ENCODE assay signal across 20 mouse cellular contexts in the genomic region with DNA sequence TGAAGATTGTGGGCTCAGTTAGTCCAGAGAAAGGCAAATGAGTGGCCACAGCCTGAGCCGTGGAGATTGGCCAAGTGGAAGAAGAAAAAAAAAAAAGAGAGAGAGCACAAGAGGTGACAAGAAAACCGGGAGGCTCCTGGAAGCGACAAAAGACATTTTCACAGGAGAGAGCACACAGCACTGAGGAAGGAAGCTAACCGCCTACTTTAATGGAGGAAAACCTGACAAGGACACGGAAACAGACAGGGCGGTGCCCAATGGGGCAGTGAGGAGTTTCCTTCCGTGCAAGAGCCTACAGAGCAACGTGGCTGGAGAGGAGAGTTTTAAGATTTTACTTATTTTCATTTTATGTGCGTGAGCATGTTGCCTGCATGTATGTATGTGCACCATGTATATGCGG.
DNase-seq lines count a peak whose midpoint lies in the region; ATAC-seq and TF ChIP-seq lines count a peak whose summit lies in the region.
"Had no signal": no experiment of that assay in that cellular context is flagged by ENCODE, and none has a peak within 500 bp of the region (broad histone marks: within the 10 kb centered on the region; RNA-seq: fewer than 3 reads in every experiment).

No protein-coding gene starts in this region.

- no peak for TF ChIP-seq CTCF in gastrocnemius, adult 2 months (IDR thresholded peaks at IDR 0.05)

- H3K36me3 ChIP-seq in hindbrain, embryonic 12.5 days, result no peaks in the 10 kb centered on the region
- H3K36me3 ChIP-seq: limb, embryonic 13.5 days; liver, embryonic 13.5 days; lung, embryonic 15.5 days; midbrain, embryonic 15.5 days had no signal

- no peak for ATAC-seq in hindbrain, embryonic 12.5 days (ENCODE audit: low FRiP score)
- ATAC-seq: midbrain, embryonic 15.5 days had no signal

- H3K27me3 ChIP-seq in hindbrain, embryonic 12.5 days, result no peaks in the 10 kb centered on the region
- H3K27me3 ChIP-seq: limb, embryonic 13.5 days; liver, embryonic 13.5 days; lung, embryonic 15.5 days; midbrain, embryonic 15.5 days had no signal

- no peak overlapping the region for H3K4me3 ChIP-seq in gastrocnemius, adult 2 months
- H3K4me3 ChIP-seq in hindbrain, embryonic 12.5 days, result no peak overlapping the region
- H3K4me3 ChIP-seq: limb, embryonic 13.5 days; liver, embryonic 13.5 days; lung, embryonic 15.5 days; megakaryocyte, embryonic 14.5 days; midbrain, embryonic 15.5 days; myocyte had no signal

- peaks cover 3% of the 10 kb centered on the region for H3K4me1 ChIP-seq in hindbrain, embryonic 12.5 days
- H3K4me1 ChIP-seq: liver, embryonic 13.5 days; midbrain, embryonic 15.5 days had no signal

- intact Hi-C loops in gastrocnemius, adult 2 months (cut with DNase I), result no loop called here
- intact Hi-C loops in gastrocnemius, postnatal 14 days (cut with DNase I; ENCODE audit: low total_unique reads), result no loop called here
- intact Hi-C loops in heart, postnatal 36 days (cut with DNase I), result no loop called here
- intact Hi-C loops in heart, postnatal 25 days (cut with DNase I), result loop anchor here (5.0 kb wide), 1 partner anchor 104 kb away; no protein-coding TSS in a partner anchor

- H3K9me3 ChIP-seq in hindbrain, embryonic 12.5 days (replicated peaks), result 0 out of 2 replicates have a peak, but pooled peaks cover 4% of the 10 kb centered on the region
- H3K9me3 ChIP-seq: limb, embryonic 13.5 days; liver, embryonic 13.5 days; lung, embryonic 15.5 days; midbrain, embryonic 15.5 days had no signal

- H3K9ac ChIP-seq in hindbrain, embryonic 12.5 days, result no peak overlapping the region
- H3K9ac ChIP-seq: hindbrain, embryonic 14.5 days; limb, embryonic 13.5 days; liver, embryonic 13.5 days; lung, embryonic 15.5 days; midbrain, embryonic 15.5 days had no signal

- DNase-seq in gastrocnemius, adult 2 months, result no peak
- DNase-seq in gastrocnemius, postnatal 14 days, result no peak
- DNase-seq in heart, postnatal 36 days, result peak; percentile 25 to 29
- DNase-seq in heart, postnatal 25 days (ENCODE audit: low spot score), result no peak
- peak; percentile 29 to 30 for DNase-seq in kidney, adult 8-10 months
- peak; percentile 52 for DNase-seq in kidney, postnatal 14 days
- DNase-seq in yolk sac, embryonic 10.5 days (ENCODE audit: low spot score), result no peak
- DNase-seq: B cell, adult 2 months; cerebellum, adult 2 months; gastrocnemius, postnatal 10 days; liver, embryonic 13.5 days; spleen, adult 18-20 months; thymus, postnatal 36 days had no signal

- no peak overlapping the region for H3K4me2 ChIP-seq in hindbrain, embryonic 12.5 days (replicated peaks)
- H3K4me2 ChIP-seq: hindbrain, embryonic 14.5 days; limb, embryonic 13.5 days; liver, embryonic 13.5 days; lung, embryonic 15.5 days; midbrain, embryonic 15.5 days had no signal

- H3K27ac ChIP-seq in gastrocnemius, adult 2 months, result peak overlapping the region; percentile 59
- no peak overlapping the region for H3K27ac ChIP-seq in hindbrain, embryonic 12.5 days
- H3K27ac ChIP-seq: hindbrain, embryonic 14.5 days; limb, embryonic 13.5 days; liver, embryonic 13.5 days; lung, embryonic 15.5 days; midbrain, embryonic 15.5 days had no signal

- 88% methylated on average over 10 of the region's 10 CpGs for WGBS in hindbrain, embryonic 12.5 days

Comparison
In these comparisons a context has a peak if more than half of its experiments do, and no peak if none do; other contexts are left out.
1. DNase-seq: peak in heart, postnatal 36 days (2 of 2), kidney, adult 8-10 months (2 of 2) and kidney, postnatal 14 days (single experiment); none in gastrocnemius, adult 2 months (single experiment), gastrocnemius, postnatal 14 days (single experiment), heart, postnatal 25 days (single experiment) and yolk sac, embryonic 10.5 days (single experiment).